Mouse (Mus musculus): Measurements from ENCODE around the gene 4930503B20Rik. TPM values are rescaled to one million over a fixed set of nuclear protein-coding genes. Genes with fewer than 3 reads are reported as not detected.

Gene 4930503B20Rik
- total RNA-seq, 2 experiments from 2014 or later: not detected

- DNase-seq: no peak
These were observed 52.7 kb downstream of the 4930503B20Rik start for GRCm38 (mm10) chr3:146598411-146598810.

GRCm38 (mm10) chr3:146596864-146597263 lies 54.3 kb downstream of the 4930503B20Rik start:
- no peak for DNase-seq

GRCm38 (mm10) chr3:146596387-146596786 lies 54.7 kb downstream of the 4930503B20Rik start:
- DNase-seq: no peak

- DNase-seq: no peak
These were observed 55.7 kb downstream of the 4930503B20Rik start for GRCm38 (mm10) chr3:146595440-146595839.

Other genes starting within 250 kb of the 4930503B20Rik start
- 10 to 100 TPM; 23.5 to 27.0 TPM for gene Ssx2ip, start 246.7 kb downstream of the 4930503B20Rik start, total RNA-seq (2021)
- gene Ctbs, start 201.5 kb downstream of the 4930503B20Rik start, total RNA-seq (2021): 1 to 10 TPM; 3.3 to 3.8 TPM
- 1 to 10 TPM; 3.8 to 5.8 TPM for gene Spata1, start 151.6 kb downstream of the 4930503B20Rik start, total RNA-seq (2021)
- gene Gng5, start 151.5 kb downstream of the 4930503B20Rik start, total RNA-seq (2021): 100 to 1,000 TPM; 371 to 383 TPM
- 10 to 100 TPM in 1 of 2 experiments, 1 to 10 TPM in 1; 9.8 to 12.2 TPM for gene Rpf1, start 129.9 kb downstream of the 4930503B20Rik start, total RNA-seq (2021)
- not detected for gene Uox, start 80.9 kb downstream of the 4930503B20Rik start, total RNA-seq (2021)
- gene Dnase2b, start 35.7 kb downstream of the 4930503B20Rik start, total RNA-seq (2021): not detected
- under 1 TPM; 0.32 to 0.74 TPM for gene Samd13, start 34.3 kb upstream of the 4930503B20Rik start, total RNA-seq (2021)
- gene Prkacb, start 161.7 kb upstream of the 4930503B20Rik start, total RNA-seq (2021): 10 to 100 TPM; 34.8 to 35.1 TPM
- gene Ttll7, start 201.1 kb upstream of the 4930503B20Rik start, total RNA-seq (2021): 10 to 100 TPM; 50.4 to 57.1 TPM

Data from gastrocnemius, postnatal 25 days (tissue).